In genomic region chr19:46443509-46443908, GRCm38 (mm10) we compare ENCODE assay signal across 9 mouse cellular contexts. TPM values are rescaled to one million over a fixed set of nuclear protein-coding genes. Genes with fewer than 3 reads are reported as not detected.
DNase-seq lines count a peak whose midpoint lies in the region; ATAC-seq lines count a peak whose summit lies in the region.
"Had no signal": no experiment of that assay in that cellular context is flagged by ENCODE, and none has a peak within 500 bp of the region (broad histone marks: within the 10 kb centered on the region; RNA-seq: fewer than 3 reads in every experiment).

No protein-coding gene starts in this region.

- H3K4me3 ChIP-seq in lung, embryonic 16.5 days (ENCODE audit: low read length), result no peak overlapping the region
- H3K4me3 ChIP-seq in limb, embryonic 11.5 days (ENCODE audit: low read depth, low read length), result no peak overlapping the region
- H3K4me3 ChIP-seq in stomach, embryonic 16.5 days (replicated peaks; ENCODE audit: low read length), result no peak overlapping the region

- WGBS in lung, embryonic 16.5 days, result 52% methylated on average over 6 of the region's 6 CpGs
- WGBS in limb, embryonic 11.5 days, result 10% methylated on average over 6 of the region's 6 CpGs
- 48% methylated on average over 6 of the region's 6 CpGs for WGBS in stomach, embryonic 16.5 days

- peaks cover 17% of the 10 kb centered on the region for H3K4me1 ChIP-seq in lung, embryonic 16.5 days (replicated peaks; ENCODE audit: control insufficient read depth, insufficient read depth, low read length)
- H3K4me1 ChIP-seq in limb, embryonic 11.5 days (ENCODE audit: control insufficient read depth, insufficient read depth, low read length), result peaks cover 24% of the 10 kb centered on the region
- peaks cover 16% of the 10 kb centered on the region for H3K4me1 ChIP-seq in stomach, embryonic 16.5 days (ENCODE audit: control insufficient read depth, insufficient read depth, low read length)

- H3K27ac ChIP-seq in lung, embryonic 16.5 days (ENCODE audit: low read length), result peak overlapping the region; percentile 1; the same call in 1 of the 2 replicates
- peak overlapping the region; percentile 56; the same call in 1 of the 2 replicates for H3K27ac ChIP-seq in limb, embryonic 11.5 days (replicated peaks; ENCODE audit: low read depth, low read length)
- H3K27ac ChIP-seq in stomach, embryonic 16.5 days (ENCODE audit: low read length), result peak overlapping the region; percentile 49
- H3K27ac ChIP-seq: macrophage had no signal

- DNase-seq in heart, adult 11 months, result peak; percentile 85
- no peak for DNase-seq in heart, postnatal 14 days
- DNase-seq in lung, postnatal 14 days, result no peak
- DNase-seq in limb, embryonic 11.5 days (ENCODE audit: low spot score), result no peak
- DNase-seq in natural killer cell, adult 2 months (ENCODE audit: low spot score in 2 of 2), result no peak
- no peak for DNase-seq in left cerebral cortex, postnatal 10 days (ENCODE audit: extremely low spot score in 1 of 2, low spot score in 2 of 2)

- no peaks in the 10 kb centered on the region for H3K36me3 ChIP-seq in lung, embryonic 16.5 days (ENCODE audit: control insufficient read depth, insufficient read depth, low read length)
- no peaks in the 10 kb centered on the region for H3K36me3 ChIP-seq in limb, embryonic 11.5 days (ENCODE audit: control insufficient read depth, insufficient read depth, low read length)
- no peaks in the 10 kb centered on the region for H3K36me3 ChIP-seq in stomach, embryonic 16.5 days (ENCODE audit: control insufficient read depth, insufficient read depth, low read length)

- no peak overlapping the region for H3K4me2 ChIP-seq in lung, embryonic 16.5 days (ENCODE audit: low read depth, low read length)
- no peak overlapping the region for H3K4me2 ChIP-seq in limb, embryonic 11.5 days (ENCODE audit: low read depth, severe bottlenecking)
- no peak overlapping the region for H3K4me2 ChIP-seq in stomach, embryonic 16.5 days (ENCODE audit: low read depth, low read length)

- H3K27me3 ChIP-seq in lung, embryonic 16.5 days (ENCODE audit: control insufficient read depth, insufficient read depth, low read depth, low read length), result no peaks in the 10 kb centered on the region
- no peaks in the 10 kb centered on the region for H3K27me3 ChIP-seq in limb, embryonic 11.5 days (ENCODE audit: control insufficient read depth, insufficient read depth, low read length)
- H3K27me3 ChIP-seq in stomach, embryonic 16.5 days (ENCODE audit: control insufficient read depth, insufficient read depth, low read length), result no peaks in the 10 kb centered on the region

- no peak overlapping the region for H3K9ac ChIP-seq in lung, embryonic 16.5 days (ENCODE audit: low read length)
- no peak overlapping the region for H3K9ac ChIP-seq in limb, embryonic 11.5 days (ENCODE audit: low read length)
- H3K9ac ChIP-seq in stomach, embryonic 16.5 days (ENCODE audit: low read length), result no peak overlapping the region; the same call in 1 of the 2 replicates

- no peaks in the 10 kb centered on the region for H3K9me3 ChIP-seq in lung, embryonic 16.5 days (ENCODE audit: control insufficient read depth, low read length)
- no peaks in the 10 kb centered on the region for H3K9me3 ChIP-seq in limb, embryonic 11.5 days (ENCODE audit: control insufficient read depth, low read length)
- H3K9me3 ChIP-seq in stomach, embryonic 16.5 days (replicated peaks; ENCODE audit: control insufficient read depth, low read length), result no peaks in the 10 kb centered on the region

- intact Hi-C loops in heart, postnatal 14 days (cut with DNase I), result loop anchor here (10.0 kb wide), 1 partner anchor 139 kb away; the partner anchor contains the start of gene Nfkb2
- intact Hi-C loops in left cerebral cortex, postnatal 10 days (cut with DNase I), result no loop called here

- ATAC-seq in lung, embryonic 16.5 days (ENCODE audit: low read depth), result no peak
- ATAC-seq in limb, embryonic 11.5 days (ENCODE audit: insufficient number of reproducible peaks, low FRiP score, low TSS enrichment, low read depth), result 0 out of 2 replicates have a peak, but pooled peaks have one; percentile 25
- ATAC-seq in stomach, embryonic 16.5 days (ENCODE audit: insufficient read depth, low FRiP score), result no peak

RNA-seq across cellular contexts. Expression of gene Sufu, which starts 46.8 kb away (rescaled TPM):
- 10 to 100 TPM; 15.1 to 15.3 TPM for total RNA-seq in heart, postnatal 14 days (2021)
- 28.1 and 33.8 TPM in 2 replicates for polyA plus RNA-seq in lung, embryonic 16.5 days (2015; fragmentation: Nextera tagmentation; extraction: Ambion mirVana)
- 45.3 and 46.8 TPM in 2 replicates for polyA plus RNA-seq in limb, embryonic 11.5 days (2014; fragmentation: Nextera tagmentation; extraction: Ambion mirVana)
- polyA plus RNA-seq in stomach, embryonic 16.5 days (2015; fragmentation: Nextera tagmentation; extraction: Ambion mirVana), result 26.4 and 27.4 TPM in 2 replicates
- 10 to 100 TPM; 16.7 to 18.8 TPM for total RNA-seq in left cerebral cortex, postnatal 10 days (2021)

RNA-seq across cellular contexts. Expression of gene Actr1a, which starts 48.0 kb away (rescaled TPM):
- 100 to 1,000 TPM; 104 to 108 TPM for total RNA-seq in heart, postnatal 14 days (2021)
- polyA plus RNA-seq in lung, embryonic 16.5 days (2015; fragmentation: Nextera tagmentation; extraction: Ambion mirVana), result 132 and 137 TPM in 2 replicates
- polyA plus RNA-seq in limb, embryonic 11.5 days (2014; fragmentation: Nextera tagmentation; extraction: Ambion mirVana), result 147 and 158 TPM in 2 replicates
- 135 and 146 TPM in 2 replicates for polyA plus RNA-seq in stomach, embryonic 16.5 days (2015; fragmentation: Nextera tagmentation; extraction: Ambion mirVana)
- 100 to 1,000 TPM; 257 to 271 TPM for total RNA-seq in left cerebral cortex, postnatal 10 days (2021)

RNA-seq across cellular contexts. Expression of gene Trim8, which starts 58.0 kb away (rescaled TPM):
- total RNA-seq in heart, postnatal 14 days (2021), result 10 to 100 TPM; 47.6 to 50.0 TPM
- polyA plus RNA-seq in lung, embryonic 16.5 days (2015; fragmentation: Nextera tagmentation; extraction: Ambion mirVana), result 22.4 and 24.9 TPM in 2 replicates
- 16.7 and 18.0 TPM in 2 replicates for polyA plus RNA-seq in limb, embryonic 11.5 days (2014; fragmentation: Nextera tagmentation; extraction: Ambion mirVana)
- polyA plus RNA-seq in stomach, embryonic 16.5 days (2015; fragmentation: Nextera tagmentation; extraction: Ambion mirVana), result 11.8 and 16.2 TPM in 2 replicates
- 100 to 1,000 TPM; 101 to 108 TPM for total RNA-seq in left cerebral cortex, postnatal 10 days (2021)

Comparison
In these comparisons a context has a peak if more than half of its experiments do, and no peak if none do; other contexts are left out.
1. H3K27ac ChIP-seq: peak in every context shown above with its lines; median percentile 56 in limb, embryonic 11.5 days; 49 in stomach, embryonic 16.5 days; 1 in lung, embryonic 16.5 days.